Mouse (Mus musculus) heart, postnatal 0 days (tissue): Measurements from ENCODE around the gene Rps23. TPM values are rescaled to one million over a fixed set of nuclear protein-coding genes. Genes with fewer than 3 reads are reported as not detected.
A peak's percentile ranks its signal among the peaks of the same experiment; 100 is the strongest.

Experiments
- ATAC-seq: fragments of 200-750 bp; cut with Nextera tagmentation; 2 replicates; pipeline ENCODE4 v1.8.0; 2017; ENCODE audit warnings: low read depth, moderate number of reproducible peaks, moderate library complexity; ENCODE audit not compliant: insufficient read depth
- DNase-seq: peaks from one replicate; pipeline ENCODE4 v3.0.0-alpha.2; 2016; ENCODE audit warnings: low spot score
- H3K27ac ChIP-seq: fragments of 300-500 bp; sonication (generic); 2 replicates; pipeline ENCODE4 v1.5.1; 2014; ENCODE audit warnings: low read depth, mild to moderate bottlenecking
- H3K27me3 ChIP-seq: fragments of 300-500 bp; sonication (generic); 2 replicates; pipeline ENCODE4 v1.6.1; 2014; ENCODE audit warnings: low read length, mixed read lengths; ENCODE audit not compliant: control insufficient read depth, insufficient read depth
- H3K36me3 ChIP-seq: fragments of 300-500 bp; sonication (generic); replicated peaks from 2 replicates; pipeline ENCODE4 v1.6.1; 2014; ENCODE audit warnings: low read length, mixed read lengths; ENCODE audit not compliant: control insufficient read depth, insufficient read depth
- H3K4me1 ChIP-seq: fragments of 300-500 bp; sonication (generic); 2 replicates; pipeline ENCODE4 v1.6.1; 2014; ENCODE audit warnings: antibody characterized with exemption; ENCODE audit not compliant: control insufficient read depth, insufficient read depth
- H3K4me2 ChIP-seq: fragments of 300-500 bp; sonication (generic); 2 replicates; pipeline ENCODE4 v1.6.1; 2014; ENCODE audit warnings: low read depth, mild to moderate bottlenecking, low read length, moderate library complexity
- H3K4me3 ChIP-seq: fragments of 300-500 bp; sonication (generic); 2 replicates; pipeline ENCODE4 v1.5.1; 2014; ENCODE audit warnings: low read depth, low read length
- H3K9ac ChIP-seq: fragments of 300-500 bp; sonication (generic); replicated peaks from 2 replicates; pipeline ENCODE4 v1.6.1; 2014; ENCODE audit warnings: low read depth, low read length, mixed read lengths
- H3K9me3 ChIP-seq: fragments of 300-500 bp; sonication (generic); replicated peaks from 2 replicates; pipeline ENCODE4 v1.6.1; 2016; ENCODE audit warnings: low read length; ENCODE audit not compliant: control insufficient read depth
- CTCF ChIP-seq: IDR thresholded peaks from 2 replicates; pipeline ENCODE4 v1.5.1; 2016; ENCODE audit warnings: antibody characterized with exemption, control low read depth, low read depth
- EP300 ChIP-seq: IDR thresholded peaks from 2 replicates; pipeline ENCODE4 v1.6.1; 2016; ENCODE audit warnings: antibody characterized with exemption, low read depth
- WGBS: fragments of 180-500 bp; shearing (Covaris S2); extraction: QIAGEN DNeasy Blood & Tissue Kit; methylation state at CpG from one replicate; pipeline ENCODE4 v1.1.7; 2014; 5-methylcytosine and 5-hydroxymethylcytosine counted together
- polyA plus RNA-seq: library from polyadenylated mRNA; unstranded; fragments of >200 nt; fragmentation: Nextera tagmentation; extraction: Ambion mirVana; gene quantifications from 2 replicates; pipeline ENCODE4 v1.2.1, GENCODE M21; 2015
- total RNA-seq: library from RNA; depleted of rRNA; stranded (reverse); fragments of >200 nt; gene quantifications from 2 replicates; pipeline ENCODE4 v1.2.3, GENCODE M21; 2014; ENCODE audit warnings: low replicate concordance; rRNA removed

Gene Rps23
- total RNA-seq: 147 and 168 TPM in 2 replicates
- 124 and 128 TPM in 2 replicates for polyA plus RNA-seq

GRCm38 (mm10) chr13:90922751-90923612 is at the start of gene Rps23:
TSS of gene Rps23 (plus strand) at chr13:90922958.
- ATAC-seq: peak; percentile 98

GRCm38 (mm10) chr13:90881727-90882429 is 40.9 kb upstream of the Rps23 start:
- H3K9ac ChIP-seq: no peak overlapping the region
- WGBS: 86% methylated on average over 1 of the region's 1 CpGs

More at GRCm38 (mm10) chr13:90922751-90923612, at the start of gene Rps23:
- Histone ChIP-seq H3K36me3 (peaks cover 23% of the 10 kb centered on the region), H3K27me3 (no peaks in the 10 kb centered on the region), H3K27ac (peak within 1 kb of the TSS; percentile 74), H3K4me3 (peak within 1 kb of the TSS; percentile 82), H3K9me3 (no peaks in the 10 kb centered on the region), H3K4me2 (peak within 1 kb of the TSS; percentile 80), H3K9ac (peak within 1 kb of the TSS; percentile 88), H3K4me1 (no peaks in the 10 kb centered on the region; the same call in 1 of the 2 replicates)
- peak; percentile 93 for DNase-seq
- under 1% methylated on average over 57 of the region's 57 CpGs for WGBS
- peak; percentile 94 for TF ChIP-seq EP300
- no peak for TF ChIP-seq CTCF

GRCm38 (mm10) chr13:90885856-90886532 is 36.8 kb upstream of the Rps23 start:
- peak overlapping the region; percentile 58 for H3K27ac ChIP-seq

More at GRCm38 (mm10) chr13:90881727-90882429, 40.9 kb upstream of the Rps23 start:
- Histone ChIP-seq H3K4me2 (no peak overlapping the region), H3K4me1 (0 out of 2 replicates have a peak, but pooled peaks cover 3% of the 10 kb centered on the region), H3K27me3 (no peaks in the 10 kb centered on the region), H3K27ac (no peak overlapping the region), H3K4me3 (no peak overlapping the region), H3K36me3 (no peaks in the 10 kb centered on the region), H3K9me3 (no peaks in the 10 kb centered on the region)
- DNase-seq (no peak), ATAC-seq (no peak)
- TF ChIP-seq CTCF (no peak), EP300 (no peak)

DNA sequence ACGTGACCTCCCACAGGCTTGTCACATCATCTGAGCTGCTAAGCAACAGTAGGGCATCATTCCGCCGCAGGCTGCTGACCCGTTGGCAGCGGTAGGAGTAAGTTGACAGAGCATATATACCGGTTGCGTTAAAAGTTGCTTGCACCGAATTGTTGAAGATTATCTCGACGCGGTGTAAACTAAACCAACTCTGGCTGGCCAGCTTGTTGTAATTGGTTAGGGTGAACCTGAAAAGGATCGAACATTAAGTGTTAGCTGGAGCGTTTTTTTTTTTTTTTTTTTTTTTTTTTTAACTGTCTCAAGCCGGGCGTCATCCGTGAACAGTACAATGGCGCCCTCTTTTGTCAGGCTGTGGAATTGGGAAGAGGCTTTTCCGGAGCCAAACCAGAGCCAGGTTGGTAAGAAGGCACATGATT is 36.2 kb upstream of the Rps23 start:
- Histone ChIP-seq H3K4me3 (peak overlapping the region; percentile 50), H3K9ac (no peak overlapping the region; the same call in 1 of the 2 replicates), H3K27me3 (no peaks in the 10 kb centered on the region), H3K4me1 (0 out of 2 replicates have a peak, but pooled peaks cover 3% of the 10 kb centered on the region), H3K36me3 (no peaks in the 10 kb centered on the region), H3K27ac (peak overlapping the region; percentile 58), H3K9me3 (no peaks in the 10 kb centered on the region), H3K4me2 (peak overlapping the region; percentile 72)
- DNase-seq (peak; percentile 55), ATAC-seq (peak; percentile 71)
- under 1% methylated on average over 18 of the region's 18 CpGs for WGBS
- TF ChIP-seq CTCF: peak; percentile 74
- no peak for TF ChIP-seq EP300

More at GRCm38 (mm10) chr13:90885856-90886532, 36.8 kb upstream of the Rps23 start:
- TF ChIP-seq CTCF: no peak
- TF ChIP-seq EP300: peak; percentile 84
- no peaks in the 10 kb centered on the region for H3K9me3 ChIP-seq
- ATAC-seq (peak; percentile 90), DNase-seq (peak; percentile 80)
- 0 out of 2 replicates have a peak, but pooled peaks cover 3% of the 10 kb centered on the region for H3K4me1 ChIP-seq
- H3K9ac ChIP-seq: no peak overlapping the region; the same call in 1 of the 2 replicates
- 19% methylated on average over 13 of the region's 13 CpGs for WGBS
- no peaks in the 10 kb centered on the region for H3K27me3 ChIP-seq
- H3K4me3 ChIP-seq: peak overlapping the region; percentile 50
- H3K36me3 ChIP-seq: no peaks in the 10 kb centered on the region
- H3K4me2 ChIP-seq: peak overlapping the region; percentile 72

GRCm38 (mm10) chr13:90890111-90890510 is 32.6 kb upstream of the Rps23 start:
- no peaks in the 10 kb centered on the region for H3K36me3 ChIP-seq
- ATAC-seq (no peak), DNase-seq (no peak)
- H3K27me3 ChIP-seq: no peaks in the 10 kb centered on the region
- no peaks in the 10 kb centered on the region for H3K9me3 ChIP-seq
- TF ChIP-seq EP300 (no peak), CTCF (no peak)
- no peaks in the 10 kb centered on the region for H3K4me1 ChIP-seq
- H3K9ac ChIP-seq: no peak overlapping the region
- no peak overlapping the region for H3K27ac ChIP-seq
- no peak overlapping the region for H3K4me2 ChIP-seq
- 83% methylated on average over 5 of the region's 5 CpGs for WGBS
- H3K4me3 ChIP-seq: no peak overlapping the region
